Mouse (Mus musculus) bone marrow, adult 2 months (tissue): ENCODE data around the gene Gm36864.

ENCODE experiments used
- CTCF ChIP-seq: fragments of 200-500 bp; IDR thresholded peaks from 2 replicates; pipeline ENCODE4 v1.5.1; 2011; ENCODE audit warnings: low read length, control low read depth; ENCODE audit not compliant: control insufficient read depth, insufficient read depth
- POLR2A ChIP-seq: fragments of 200-500 bp; IDR thresholded peaks from 2 replicates; pipeline ENCODE4 v1.6.1; 2011; ENCODE audit warnings: low read depth, mild to moderate bottlenecking, control low read depth, low read length, borderline replicate concordance; ENCODE audit not compliant: control insufficient read depth

- TF ChIP-seq POLR2A (no peak), CTCF (peak; percentile 90)
Measured at GRCm38 (mm10) chr7:44262791-44263643, 27.0 kb downstream of the Gm36864 start.
